Mouse (Mus musculus) spleen, adult 2 months (tissue): ENCODE data around the gene Hoxa7.

Experiments
- CTCF ChIP-seq: fragments of 200-500 bp; IDR thresholded peaks from 2 replicates; pipeline ENCODE4 v1.5.1; 2011; ENCODE audit warnings: mild to moderate bottlenecking, inconsistent platforms; ENCODE audit not compliant: insufficient read depth, insufficient read length, insufficient replicate concordance; ENCODE audit errors: extremely low read depth
- POLR2A ChIP-seq: fragments of 200-500 bp; IDR thresholded peaks from 2 replicates; pipeline ENCODE4 v1.6.1; 2011; ENCODE audit warnings: low read depth, low read length, inconsistent platforms

- TF ChIP-seq CTCF (no peak), POLR2A (no peak)
Measured at GRCm38 (mm10) chr6:52267691-52268090, 46.0 kb upstream of the Hoxa7 start.
